ENCODE assay signal across 8 mouse cellular contexts in the genomic region with DNA sequence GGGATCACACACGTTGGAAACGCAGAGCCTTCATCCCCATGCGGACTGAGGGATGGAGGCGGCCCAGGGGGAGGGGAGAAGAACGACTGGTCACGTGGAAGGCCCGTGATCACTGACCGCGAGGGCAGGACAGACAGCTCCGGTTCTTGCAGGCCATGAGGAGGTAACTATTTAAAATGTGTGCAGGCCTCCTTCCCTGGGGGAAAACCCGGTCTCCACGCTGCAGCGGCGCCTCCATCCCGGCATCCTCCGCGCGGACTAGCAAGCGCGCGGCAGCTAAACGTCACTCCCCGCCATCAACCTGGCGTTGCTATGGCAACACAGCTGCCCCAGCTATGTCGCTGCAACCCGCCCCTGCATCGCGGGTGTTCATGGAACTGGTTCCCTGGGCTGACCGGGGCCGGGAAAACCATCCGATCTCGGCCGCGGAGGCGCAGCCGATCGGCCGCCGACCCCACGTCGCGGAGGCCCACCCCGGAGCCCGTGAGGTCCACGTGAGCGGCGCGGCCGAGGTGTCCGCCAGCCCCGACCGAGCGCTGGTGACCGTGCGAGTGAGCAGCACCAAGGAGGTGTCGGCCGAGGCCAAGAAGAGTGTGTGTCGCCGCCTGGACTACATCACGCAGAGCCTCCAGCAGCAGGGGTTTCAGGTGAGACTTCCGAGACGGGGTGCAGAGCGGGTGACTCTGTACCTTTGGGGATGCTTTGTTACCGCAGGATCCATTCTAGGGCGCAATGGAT. TPM values are rescaled to one million over a fixed set of nuclear protein-coding genes. Genes with fewer than 3 reads are reported as not detected.
A peak's percentile ranks its signal among the peaks of the same experiment; 100 is the strongest.
DNase-seq lines count a peak whose midpoint lies in the region; ATAC-seq lines count a peak whose summit lies in the region.

No protein-coding gene starts in this region.

- ATAC-seq in hindbrain, embryonic 13.5 days (ENCODE audit: low FRiP score), result peak; percentile 95

- WGBS in hindbrain, embryonic 13.5 days, result under 1% methylated on average over 65 of the region's 65 CpGs

- peak; percentile 94 for DNase-seq in R1 (ENCODE audit: low read depth, low spot score)
- peak; percentile 92 to 94 for DNase-seq in cerebellum, postnatal 14 days
- DNase-seq in frontal cortex, postnatal 14 days (ENCODE audit: low spot score in 2 of 2), result peak; percentile 84 to 86
- peak; percentile 80 to 86 for DNase-seq in layer of hippocampus, postnatal 25 days (ENCODE audit: extremely low spot score in 1 of 2, low spot score in 1 of 2)
- peak; percentile 78 for DNase-seq in lung, postnatal 14 days
- DNase-seq in ovary, postnatal 36 days (ENCODE audit: low spot score), result peak; percentile 85
- DNase-seq in thymus, postnatal 14 days, result peak; percentile 92

- peak overlapping the region; percentile 97 for H3K27ac ChIP-seq in hindbrain, embryonic 13.5 days

- peak overlapping the region; percentile 62 for H3K4me2 ChIP-seq in hindbrain, embryonic 13.5 days

- peaks cover 10% of the 10 kb centered on the region; the same call in 1 of the 2 replicates for H3K36me3 ChIP-seq in hindbrain, embryonic 13.5 days

- H3K27me3 ChIP-seq in hindbrain, embryonic 13.5 days, result no peaks in the 10 kb centered on the region

- H3K9ac ChIP-seq in hindbrain, embryonic 13.5 days, result peak overlapping the region; percentile 90

- H3K4me1 ChIP-seq in hindbrain, embryonic 13.5 days (replicated peaks), result peaks cover 16% of the 10 kb centered on the region

- peak overlapping the region; percentile 72 for H3K4me3 ChIP-seq in hindbrain, embryonic 13.5 days

- no peaks in the 10 kb centered on the region for H3K9me3 ChIP-seq in hindbrain, embryonic 13.5 days

RNA-seq across cellular contexts. Expression of a gene that starts 0.5 kb away (rescaled TPM):
- polyA plus RNA-seq in hindbrain, embryonic 13.5 days (2015; fragmentation: Nextera tagmentation; extraction: Ambion mirVana), result 29.1 and 32.9 TPM in 2 replicates
- total RNA-seq in layer of hippocampus, postnatal 25 days (2021), result 10 to 100 TPM; 21.9 to 24.5 TPM

Comparison
In these comparisons a context has a peak if more than half of its experiments do, and no peak if none do; other contexts are left out.
1. Peak in every context shown above with its lines: DNase-seq, ATAC-seq, H3K4me3 ChIP-seq and H3K27ac ChIP-seq.